Mouse (Mus musculus): ENCODE results near the gene Chil4. TPM values are rescaled to one million over a fixed set of nuclear protein-coding genes. Genes with fewer than 3 reads are reported as not detected.
"Not testable (repeated sequence)": the region's sequence is repeated elsewhere in the genome, so short reads cannot be mapped to it uniquely, and the experiment has no call there.

Gene Chil4
- polyA plus RNA-seq, 1 experiment from 2014 or later, result not detected

DNA sequence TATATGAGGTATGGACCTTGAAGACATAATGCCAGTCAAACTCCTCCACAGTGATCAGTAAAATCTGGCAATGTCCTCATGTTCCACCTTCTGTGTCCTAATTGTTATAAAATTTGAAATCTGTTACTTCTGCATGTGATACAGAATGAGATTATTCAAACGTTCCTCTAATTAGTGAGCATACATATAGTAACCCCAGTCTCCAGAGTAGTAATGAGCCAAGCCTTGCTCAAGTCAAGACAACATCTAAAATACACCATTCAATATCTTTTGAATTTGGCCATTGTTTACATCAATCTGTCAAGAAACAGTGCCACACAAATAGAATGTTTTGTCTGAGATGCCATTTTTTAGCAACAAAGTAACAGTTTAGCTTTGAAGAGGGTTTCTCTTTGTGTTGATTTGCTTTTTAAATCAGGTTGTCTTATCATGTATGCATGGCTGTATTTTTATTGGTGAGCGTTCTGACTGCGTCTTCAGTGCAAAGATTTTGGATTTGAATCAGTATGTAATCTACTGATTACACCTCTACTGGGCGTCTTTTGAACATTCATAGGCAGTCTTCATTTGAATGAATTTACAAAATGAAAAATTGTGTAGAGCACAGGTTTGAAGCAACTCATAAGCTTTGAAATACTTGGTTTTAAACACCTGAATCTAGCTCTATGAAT is 888 bp downstream of the Chil4 start:
- not testable (repeated sequence) for H3K9me3 ChIP-seq; H3K4me3 ChIP-seq; H3K27me3 ChIP-seq (replicated peaks); H3K27ac ChIP-seq (replicated peaks); H3K4me1 ChIP-seq; H3K36me3 ChIP-seq; H3K9ac ChIP-seq; ATAC-seq (ENCODE audit: extremely low read depth, insufficient number of reproducible peaks, low FRiP score, low TSS enrichment); H3K4me2 ChIP-seq
- WGBS, result 66% methylated on average over 4 of the region's 4 CpGs

DNA sequence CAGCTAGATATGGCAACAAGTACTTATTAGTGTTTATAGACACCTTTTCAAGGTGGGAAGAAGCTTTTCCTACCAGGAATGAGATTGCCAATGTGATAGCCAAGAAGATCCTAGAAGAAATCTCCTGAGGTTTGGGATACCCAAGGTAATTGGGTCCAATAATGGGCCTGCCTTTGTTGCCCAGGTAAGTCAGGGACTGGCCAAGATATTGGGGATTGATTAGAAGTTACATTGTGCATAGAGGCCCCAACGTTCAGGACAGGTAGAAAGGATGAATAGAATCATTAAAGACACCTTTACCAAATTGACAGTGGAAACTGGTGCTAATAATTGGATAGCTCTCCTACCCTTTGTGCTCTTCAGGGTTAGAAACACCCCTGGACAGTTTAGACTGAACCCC is 21.3 kb downstream of the Chil4 start:
- not testable (repeated sequence) for H3K27me3 ChIP-seq (replicated peaks); ATAC-seq (ENCODE audit: extremely low read depth, insufficient number of reproducible peaks, low FRiP score, low TSS enrichment)

DNA sequence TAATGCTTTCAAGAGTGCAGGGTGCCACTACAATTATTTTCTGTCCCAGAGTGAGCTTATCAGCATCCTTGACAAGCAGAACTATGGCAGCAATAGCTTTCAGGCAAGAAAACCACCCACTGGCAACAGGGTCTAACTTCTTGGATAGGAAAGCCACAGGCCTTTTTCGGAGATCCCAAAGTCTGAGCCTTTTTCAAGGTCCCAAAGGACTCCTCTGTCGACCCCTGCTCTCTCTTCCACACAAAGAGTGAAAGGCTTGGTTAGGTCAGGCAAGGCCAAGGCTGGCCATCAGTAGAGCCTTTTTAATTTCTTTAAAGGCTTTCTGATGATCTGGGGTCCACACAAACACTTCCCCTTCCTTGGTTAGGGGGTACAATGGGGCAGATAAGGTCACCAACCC is 22.1 kb downstream of the Chil4 start:
- not testable (repeated sequence) for H3K27ac ChIP-seq (replicated peaks); H3K4me1 ChIP-seq; H3K4me2 ChIP-seq; H3K36me3 ChIP-seq; H3K9ac ChIP-seq; H3K27me3 ChIP-seq (replicated peaks); ATAC-seq (ENCODE audit: extremely low read depth, insufficient number of reproducible peaks, low FRiP score, low TSS enrichment); H3K4me3 ChIP-seq
- WGBS, result 56% methylated on average over 2 of the region's 2 CpGs
- peaks cover 33% of the 10 kb centered on the region for H3K9me3 ChIP-seq

More for the DNA sequence above, 21.3 kb downstream of the Chil4 start:
- not testable (repeated sequence) for H3K27ac ChIP-seq (replicated peaks); H3K4me3 ChIP-seq; H3K4me2 ChIP-seq; H3K36me3 ChIP-seq; H3K4me1 ChIP-seq; H3K9ac ChIP-seq
- WGBS, result 39% methylated on average over 1 of the region's 1 CpGs
- peaks cover 33% of the 10 kb centered on the region for H3K9me3 ChIP-seq

DNA sequence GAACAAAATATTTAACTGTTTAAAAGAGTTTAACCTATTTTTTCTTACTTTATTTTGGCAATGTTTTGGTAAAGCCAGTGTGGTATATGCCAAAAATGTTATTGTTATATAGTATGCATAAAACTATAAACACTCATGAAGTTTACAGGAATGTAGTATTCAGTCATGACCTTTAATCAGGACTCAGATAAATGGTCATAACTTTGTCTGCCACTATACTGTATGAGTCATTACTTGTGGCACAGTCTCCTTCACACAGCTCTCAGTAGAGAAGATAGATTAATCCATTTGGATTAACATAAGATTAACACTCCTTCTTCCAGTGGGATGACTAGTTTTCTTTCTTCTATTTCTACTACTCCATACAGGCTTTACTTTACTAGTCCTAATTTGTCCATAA is 23.0 kb downstream of the Chil4 start:
- no peak for ATAC-seq (ENCODE audit: extremely low read depth, insufficient number of reproducible peaks, low FRiP score, low TSS enrichment)
- Histone ChIP-seq H3K4me2 (no peak overlapping the region), H3K9me3 (peaks cover 34% of the 10 kb centered on the region), H3K27me3 (replicated peaks) (no peaks in the 10 kb centered on the region), H3K9ac (no peak overlapping the region), H3K36me3 (no peaks in the 10 kb centered on the region), H3K27ac (replicated peaks) (no peak overlapping the region), H3K4me3 (no peak overlapping the region), H3K4me1 (no peaks in the 10 kb centered on the region)

DNA sequence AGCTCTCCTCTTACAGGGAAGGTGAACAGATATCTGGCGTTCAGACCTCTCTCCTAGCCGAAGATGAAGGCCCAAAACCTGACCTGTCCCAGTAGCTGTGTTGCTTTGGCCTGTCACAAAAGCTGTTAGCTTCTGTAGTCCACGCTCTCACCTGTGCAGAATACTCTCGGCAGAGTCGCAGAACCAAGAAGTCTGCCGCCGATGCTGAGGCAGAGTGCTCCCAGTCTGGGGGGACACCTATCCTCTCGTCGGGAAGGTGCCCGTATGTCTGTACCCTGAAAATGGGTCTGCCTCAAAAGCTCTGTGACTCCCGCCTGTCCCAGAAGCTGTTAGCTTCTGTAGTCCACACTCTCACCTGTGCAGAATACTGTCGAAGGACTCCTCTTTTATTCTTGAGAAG is 23.8 kb downstream of the Chil4 start:
- WGBS, result 80% methylated on average over 12 of the region's 12 CpGs
- Histone ChIP-seq H3K4me2 (no peak overlapping the region), H3K4me3 (no peak overlapping the region), H3K36me3 (no peaks in the 10 kb centered on the region), H3K9ac (no peak overlapping the region), H3K4me1 (no peaks in the 10 kb centered on the region), H3K27ac (replicated peaks) (no peak overlapping the region), H3K27me3 (replicated peaks) (no peaks in the 10 kb centered on the region), H3K9me3 (peaks cover 39% of the 10 kb centered on the region)
- no peak for ATAC-seq (ENCODE audit: extremely low read depth, insufficient number of reproducible peaks, low FRiP score, low TSS enrichment)

DNA sequence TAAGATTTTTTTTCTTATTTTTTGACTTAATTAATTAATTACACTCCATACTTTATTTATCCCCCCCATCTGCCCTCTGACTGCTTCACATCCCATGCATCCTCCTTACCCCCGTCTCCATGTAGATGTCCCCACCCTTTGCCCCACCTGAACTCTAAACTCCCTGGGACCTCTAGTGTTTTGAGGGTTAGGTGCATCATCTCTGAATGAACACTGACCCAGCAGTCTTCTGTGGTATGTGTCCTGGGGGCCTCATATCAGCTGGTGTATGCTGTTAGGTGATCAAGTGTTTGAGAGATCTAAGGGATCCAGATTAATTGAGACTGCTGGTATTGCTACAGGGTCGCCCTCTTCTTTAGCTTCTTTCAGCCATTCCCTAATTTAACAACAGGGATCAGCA is 31.3 kb downstream of the Chil4 start:
- peak; percentile 25; the same call in 1 of the 2 replicates for ATAC-seq (ENCODE audit: extremely low read depth, insufficient number of reproducible peaks, low FRiP score, low TSS enrichment)
- WGBS, result 49% methylated on average over 2 of the region's 2 CpGs
- Histone ChIP-seq H3K4me3 (no peak overlapping the region), H3K4me1 (no peaks in the 10 kb centered on the region), H3K4me2 (no peak overlapping the region), H3K9ac (no peak overlapping the region), H3K9me3 (peaks cover 64% of the 10 kb centered on the region), H3K27ac (replicated peaks) (no peak overlapping the region), H3K36me3 (no peaks in the 10 kb centered on the region), H3K27me3 (replicated peaks) (no peaks in the 10 kb centered on the region)

DNA sequence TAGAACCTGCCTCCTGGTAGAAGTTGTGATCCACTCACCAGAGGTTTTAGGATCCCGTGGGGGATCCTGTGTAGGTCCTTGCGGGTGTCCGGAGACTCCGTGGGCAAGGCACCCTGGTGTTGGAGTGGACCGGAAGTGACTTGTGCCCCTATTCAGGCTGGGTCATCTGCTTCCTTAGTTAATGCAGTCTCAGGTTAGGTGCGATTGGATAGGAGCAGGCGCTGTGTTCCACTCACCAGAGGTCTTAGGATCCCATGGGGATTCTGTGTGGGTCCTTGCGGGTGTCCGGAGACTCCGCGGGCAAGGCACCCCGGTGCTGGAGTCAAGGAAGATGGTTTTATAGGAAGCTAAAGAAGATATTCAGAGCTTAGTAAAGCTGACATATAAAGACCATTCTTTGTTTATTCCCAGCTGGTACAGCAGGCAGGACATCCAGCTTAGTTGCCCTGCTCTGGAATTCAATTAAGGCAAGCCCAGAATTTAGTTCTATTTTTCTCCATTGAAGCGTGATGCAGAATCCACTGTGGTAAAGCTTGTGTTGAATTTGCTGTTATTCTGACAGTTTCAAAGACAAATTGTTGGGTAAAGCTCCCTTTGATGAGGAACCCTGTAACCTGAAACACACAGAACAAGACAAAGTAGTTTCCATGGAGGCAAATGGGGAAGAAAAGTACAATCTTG is 41.7 kb downstream of the Chil4 start:
- H3K9me3 ChIP-seq, result peaks cover 31% of the 10 kb centered on the region
- ATAC-seq (ENCODE audit: extremely low read depth, insufficient number of reproducible peaks, low FRiP score, low TSS enrichment), result no peak

DNA sequence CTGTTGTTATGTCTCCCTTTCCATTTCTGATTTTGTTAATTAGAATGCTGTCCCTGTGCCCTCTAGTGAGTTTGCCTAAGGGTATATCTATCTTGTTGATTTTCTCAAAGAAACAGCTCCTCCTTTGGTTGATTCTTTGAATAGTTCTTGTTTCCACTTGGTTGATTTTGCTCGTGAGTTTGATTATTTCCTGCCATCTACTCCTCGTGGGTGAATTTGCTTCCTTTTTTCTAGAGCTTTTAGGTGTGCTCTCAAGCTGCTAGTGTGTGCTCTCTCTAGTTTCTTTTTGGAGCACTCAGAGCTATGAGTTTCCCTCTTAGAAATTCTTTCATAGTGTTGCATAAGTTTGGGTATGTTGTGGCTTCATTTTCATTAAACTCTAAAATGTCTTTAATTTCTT is 44.3 kb downstream of the Chil4 start:
- not testable (repeated sequence) for ATAC-seq (ENCODE audit: extremely low read depth, insufficient number of reproducible peaks, low FRiP score, low TSS enrichment); H3K4me2 ChIP-seq; H3K27ac ChIP-seq (replicated peaks); H3K4me3 ChIP-seq; H3K27me3 ChIP-seq (replicated peaks); H3K36me3 ChIP-seq; H3K9ac ChIP-seq; H3K4me1 ChIP-seq
- WGBS, result 47% methylated on average over 2 of the region's 2 CpGs
- H3K9me3 ChIP-seq, result peaks cover 17% of the 10 kb centered on the region

More for the DNA sequence above, 41.7 kb downstream of the Chil4 start:
- H3K27ac ChIP-seq (replicated peaks), result no peak overlapping the region
- no peak overlapping the region for H3K9ac ChIP-seq
- no peaks in the 10 kb centered on the region for H3K4me1 ChIP-seq
- no peak overlapping the region for H3K4me2 ChIP-seq
- no peaks in the 10 kb centered on the region for H3K36me3 ChIP-seq
- no peak overlapping the region for H3K4me3 ChIP-seq
- H3K27me3 ChIP-seq (replicated peaks), result no peaks in the 10 kb centered on the region
- WGBS, result 80% methylated on average over 13 of the region's 13 CpGs

DNA sequence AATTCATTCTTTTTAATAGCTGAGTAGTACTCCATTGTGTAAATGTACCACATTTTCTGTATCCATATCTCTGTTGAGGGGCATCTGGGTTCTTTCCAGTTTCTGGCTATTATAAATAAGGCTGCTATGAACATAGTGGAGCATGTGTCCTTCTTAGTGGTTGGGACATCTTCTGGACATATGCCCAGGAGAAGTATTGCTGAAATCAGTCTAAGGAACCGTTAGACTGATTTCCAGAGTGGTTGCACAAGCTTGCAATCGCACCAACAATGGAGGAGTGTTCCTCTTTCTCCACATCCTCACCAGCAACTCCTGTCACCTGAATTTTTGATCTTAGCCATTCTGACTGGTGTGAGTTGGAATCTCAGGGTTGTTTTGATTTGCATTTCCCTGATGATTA is 46.8 kb downstream of the Chil4 start:
- not testable (repeated sequence) for H3K4me3 ChIP-seq; ATAC-seq (ENCODE audit: extremely low read depth, insufficient number of reproducible peaks, low FRiP score, low TSS enrichment); H3K27ac ChIP-seq (replicated peaks); H3K27me3 ChIP-seq (replicated peaks); H3K36me3 ChIP-seq; H3K9ac ChIP-seq; H3K4me2 ChIP-seq; H3K4me1 ChIP-seq
- H3K9me3 ChIP-seq, result peaks cover 20% of the 10 kb centered on the region
- WGBS, result 58% methylated on average over 2 of the region's 2 CpGs

DNA sequence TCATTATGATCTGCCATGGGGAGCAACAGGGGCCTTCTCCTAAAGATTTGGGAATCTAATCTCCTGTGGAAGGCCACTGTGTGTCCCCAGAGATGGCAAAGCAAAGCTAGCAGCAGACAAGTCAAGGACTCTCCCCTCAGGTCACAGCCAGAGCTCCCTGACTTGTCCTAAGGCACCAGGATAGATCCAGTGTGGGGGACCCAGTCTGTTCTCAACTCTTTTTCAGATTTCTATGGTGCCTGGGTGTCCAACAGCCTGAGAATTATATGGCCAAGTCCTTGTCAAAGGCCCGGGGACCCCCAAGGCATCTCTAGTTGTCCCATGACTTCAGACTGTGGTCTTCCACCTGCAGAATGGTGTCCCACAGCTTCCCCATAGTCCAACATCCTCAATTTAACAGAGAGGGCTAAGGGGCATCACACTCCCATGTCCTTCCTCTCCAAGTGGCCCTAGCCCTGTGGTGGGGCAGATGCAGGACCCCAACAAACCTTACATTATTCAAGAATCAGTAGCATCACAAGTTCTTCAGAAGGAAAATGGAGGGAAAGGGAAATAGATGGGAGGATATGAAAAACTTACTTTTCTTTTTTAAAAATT is 48.1 kb downstream of the Chil4 start:
- 53% methylated on average over 1 of the region's 1 CpGs for WGBS
- ATAC-seq (ENCODE audit: extremely low read depth, insufficient number of reproducible peaks, low FRiP score, low TSS enrichment), result peak; percentile 31; the same call in 1 of the 2 replicates
- no peak overlapping the region for H3K9ac ChIP-seq
- no peak overlapping the region for H3K4me2 ChIP-seq
- no peaks in the 10 kb centered on the region for H3K4me1 ChIP-seq
- H3K36me3 ChIP-seq, result no peaks in the 10 kb centered on the region
- 0 out of 2 replicates have a peak, but pooled peaks cover 13% of the 10 kb centered on the region for H3K9me3 ChIP-seq
- no peak overlapping the region for H3K27ac ChIP-seq (replicated peaks)
- no peaks in the 10 kb centered on the region for H3K27me3 ChIP-seq (replicated peaks)
- H3K4me3 ChIP-seq, result no peak overlapping the region

DNA sequence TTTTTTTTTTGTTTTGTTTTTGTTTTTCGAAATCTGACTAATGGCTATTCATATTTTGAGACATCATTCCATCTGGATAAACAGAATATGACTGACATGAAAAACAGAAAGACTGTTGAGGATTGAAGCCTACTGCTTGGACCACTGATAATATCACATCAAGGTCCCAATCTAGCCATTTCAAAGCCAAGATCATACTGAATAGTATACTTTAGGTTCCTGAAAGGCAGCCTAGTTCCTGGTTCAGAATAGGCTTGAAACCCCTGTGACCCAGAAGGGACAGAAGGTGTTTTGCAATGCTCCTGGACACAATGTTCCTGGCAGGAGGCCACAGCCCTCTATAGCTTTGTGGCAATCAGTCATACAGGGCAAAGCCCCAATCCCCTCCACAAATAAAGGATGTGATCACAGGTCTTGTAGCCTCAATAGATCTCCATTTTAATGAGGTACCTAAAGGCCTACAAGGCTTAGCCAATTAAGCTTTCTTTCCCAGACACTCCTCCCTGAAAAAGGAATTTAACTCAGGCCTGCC is 48.7 kb downstream of the Chil4 start:
- WGBS, result 35% methylated on average over 1 of the region's 1 CpGs
- Histone ChIP-seq H3K4me1 (no peaks in the 10 kb centered on the region), H3K27ac (replicated peaks) (no peak overlapping the region), H3K4me2 (no peak overlapping the region), H3K27me3 (replicated peaks) (no peaks in the 10 kb centered on the region), H3K9me3 (0 out of 2 replicates have a peak, but pooled peaks cover 13% of the 10 kb centered on the region), H3K9ac (no peak overlapping the region), H3K36me3 (no peaks in the 10 kb centered on the region), H3K4me3 (no peak overlapping the region)
- peak; percentile 14; the same call in 1 of the 2 replicates for ATAC-seq (ENCODE audit: extremely low read depth, insufficient number of reproducible peaks, low FRiP score, low TSS enrichment)

Measured in heart, embryonic 13.5 days (tissue).